Mouse (Mus musculus): ENCODE data around the gene Fut7.

- TF ChIP-seq CTCF (IDR thresholded peaks at IDR 0.05; ENCODE audit: insufficient read depth, low read depth, low read length) (no peak), POLR2A (IDR thresholded peaks at IDR 0.05; ENCODE audit: insufficient read depth, low read depth, low read length) (no peak)
Measured at GRCm38 (mm10) chr2:25384492-25384891, 38.6 kb upstream of the Fut7 start.

All from olfactory bulb, adult 2 months (tissue).